Mouse (Mus musculus) kidney, adult 2 months (tissue): ENCODE measurements around the gene Pten. TPM values are rescaled to one million over a fixed set of nuclear protein-coding genes. Genes with fewer than 3 reads are reported as not detected.

Experiments
- DNase-seq: peaks from one replicate; pipeline ENCODE4 v3.0.0; 2021
- H3K27ac ChIP-seq: fragments of 200-500 bp; 2 replicates; pipeline ENCODE4 v1.5.1; 2012; ENCODE audit warnings: low read depth, low read length, control low read depth, inconsistent platforms; ENCODE audit not compliant: insufficient read depth
- H3K27me3 ChIP-seq: fragments of 200-500 bp; replicated peaks from 2 replicates; pipeline ENCODE4 v1.6.1; 2012; ENCODE audit warnings: mild to moderate bottlenecking, moderate library complexity, low read length, inconsistent platforms; ENCODE audit not compliant: control insufficient read depth, insufficient read depth
- H3K36me3 ChIP-seq: fragments of 200-500 bp; 2 replicates; pipeline ENCODE4 v1.6.1; 2012; ENCODE audit warnings: mild to moderate bottlenecking, moderate library complexity, low read length, inconsistent platforms; ENCODE audit not compliant: control insufficient read depth, insufficient read depth
- H3K4me1 ChIP-seq: fragments of 200-500 bp; 2 replicates; pipeline ENCODE4 v1.6.1; 2011; ENCODE audit warnings: low read length; ENCODE audit not compliant: control insufficient read depth, insufficient read depth
- H3K4me3 ChIP-seq: fragments of 200-500 bp; 2 replicates; pipeline ENCODE4 v1.5.1; 2011; ENCODE audit warnings: mild to moderate bottlenecking, low read depth, low read length, control low read depth; ENCODE audit not compliant: insufficient read depth
- CTCF ChIP-seq: fragments of 200-500 bp; conservative IDR thresholded peaks from 2 replicates; pipeline ENCODE4 v1.5.1; 2011; ENCODE audit warnings: low read depth, mild to moderate bottlenecking, control low read depth, low read length, moderate library complexity, mixed read lengths; ENCODE audit not compliant: insufficient read depth, insufficient read length
- POLR2A ChIP-seq: fragments of 200-500 bp; IDR thresholded peaks from one replicate; pipeline ENCODE4 v1.6.1; 2011; ENCODE audit warnings: low read depth, low read length, control low read depth
- WGBS: fragments of 180-500 bp; shearing (Covaris S2); methylation state at CpG from one replicate; pipeline ENCODE4 v1.1.7; 2018; 5-methylcytosine and 5-hydroxymethylcytosine counted together
- polyA plus RNA-seq: library from polyadenylated mRNA; depleted of rRNA; stranded (reverse); fragments of >200 nt; gene quantifications from 2 replicates; pipeline ENCODE4 v1.2.3, GENCODE M21; 2012

Gene Pten
- polyA plus RNA-seq, 1 experiment: 15.2 TPM

- WGBS: 66% methylated on average over 7 of the region's 7 CpGs
- H3K27me3 ChIP-seq: no peaks in the 10 kb centered on the region
- no peaks in the 10 kb centered on the region for H3K4me1 ChIP-seq
- no peak overlapping the region for H3K27ac ChIP-seq
- no peak for DNase-seq
- no peak overlapping the region for H3K4me3 ChIP-seq
- no peaks in the 10 kb centered on the region for H3K36me3 ChIP-seq
- TF ChIP-seq POLR2A (no peak), CTCF (no peak)
Measured at GRCm38 (mm10) chr19:32737844-32738243, 19.5 kb upstream of the Pten start.

DNA sequence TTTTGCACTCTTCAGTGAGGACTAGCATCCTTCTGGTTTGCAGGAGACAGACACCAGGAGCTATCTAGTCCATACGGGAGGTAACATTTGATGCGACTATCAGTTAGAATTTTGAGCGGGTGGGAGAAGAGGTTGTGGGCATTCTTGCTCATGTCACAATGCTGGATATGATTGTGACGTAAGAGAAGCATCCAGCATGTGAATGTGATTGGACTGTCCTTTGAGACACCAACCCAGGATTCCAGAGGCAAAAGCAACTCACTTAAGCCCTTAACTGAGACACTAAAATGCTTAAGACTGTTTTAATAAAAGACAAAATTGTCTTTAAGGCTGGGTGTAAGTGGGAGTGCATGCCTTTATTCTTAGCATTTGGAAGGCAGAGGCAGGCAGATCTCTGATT, 17.6 kb upstream of the Pten start, which contains the start of gene Atad1:
Gene Atad1, minus strand, starts transcription at position 101 of the 400 bp plus-strand sequence.
- Histone ChIP-seq H3K4me1 (no peaks in the 10 kb centered on the region), H3K36me3 (no peaks in the 10 kb centered on the region), H3K4me3 (no peak within 1 kb of the TSS), H3K27me3 (no peaks in the 10 kb centered on the region), H3K27ac (no peak within 1 kb of the TSS)
- 95% methylated on average over 4 of the region's 4 CpGs for WGBS
- TF ChIP-seq POLR2A (no peak), CTCF (no peak)
- no peak for DNase-seq

- no peak for DNase-seq
- no peaks in the 10 kb centered on the region for H3K4me1 ChIP-seq
- TF ChIP-seq CTCF (no peak), POLR2A (no peak)
- H3K27me3 ChIP-seq: no peaks in the 10 kb centered on the region
- no peaks in the 10 kb centered on the region for H3K36me3 ChIP-seq
- 83% methylated on average over 4 of the region's 4 CpGs for WGBS
- H3K4me3 ChIP-seq: no peak overlapping the region
- no peak overlapping the region for H3K27ac ChIP-seq
Measured at GRCm38 (mm10) chr19:32740641-32741345, 16.5 kb upstream of the Pten start.

DNA sequence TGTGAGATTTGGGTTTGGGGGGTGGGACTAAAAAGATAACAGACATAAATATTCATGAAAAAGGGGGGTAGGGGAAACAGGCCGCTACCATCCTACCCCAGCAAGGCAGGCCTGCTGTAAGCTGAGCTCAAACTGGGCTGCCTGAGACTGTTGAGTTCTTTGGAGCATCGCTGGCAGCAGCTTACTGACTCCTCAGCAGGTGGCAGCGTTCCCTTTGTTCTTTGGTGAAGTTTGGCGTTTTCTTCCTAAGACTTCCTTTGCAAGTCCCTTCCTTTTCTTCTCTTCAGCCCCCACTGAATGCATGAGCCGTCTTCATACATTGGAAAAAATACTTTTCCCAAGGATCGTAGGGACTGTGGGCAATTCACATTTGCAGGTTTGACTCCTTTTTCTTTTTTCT, 7.9 kb upstream of the Pten start:
- H3K27ac ChIP-seq: no peak overlapping the region
- 20% methylated on average over 6 of the region's 6 CpGs for WGBS
- H3K4me3 ChIP-seq: no peak overlapping the region
- peak; percentile 56 for DNase-seq
- no peaks in the 10 kb centered on the region for H3K36me3 ChIP-seq
- H3K4me1 ChIP-seq: no peaks in the 10 kb centered on the region
- no peaks in the 10 kb centered on the region for H3K27me3 ChIP-seq
- TF ChIP-seq CTCF (peak; percentile 73), POLR2A (no peak)

DNA sequence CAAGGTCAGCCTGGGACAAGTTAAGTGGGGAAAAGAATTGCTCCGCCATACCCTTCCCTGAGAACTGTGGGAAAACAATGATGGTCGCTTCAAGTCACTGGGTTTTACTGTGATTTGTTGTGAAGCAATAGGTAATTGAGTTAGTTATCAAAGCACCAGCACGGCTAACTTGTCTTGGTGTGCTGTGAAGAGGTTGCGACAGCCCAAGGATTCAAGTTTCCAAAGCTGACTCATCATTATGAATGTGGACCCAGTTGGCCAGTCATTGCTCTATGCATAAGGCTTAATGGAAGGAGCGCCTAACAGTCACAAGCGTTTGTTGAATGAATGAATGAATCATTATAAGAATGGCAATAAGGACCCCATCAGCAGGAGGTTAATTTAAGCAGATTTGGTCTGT, 4.9 kb upstream of the Pten start:
- 93% methylated on average over 6 of the region's 6 CpGs for WGBS
- Histone ChIP-seq H3K27ac (no peak overlapping the region), H3K4me3 (no peak overlapping the region), H3K4me1 (no peaks in the 10 kb centered on the region), H3K36me3 (no peaks in the 10 kb centered on the region), H3K27me3 (no peaks in the 10 kb centered on the region)
- TF ChIP-seq CTCF (no peak), POLR2A (no peak)
- DNase-seq: no peak

- WGBS: 88% methylated on average over 3 of the region's 3 CpGs
- Histone ChIP-seq H3K4me3 (no peak overlapping the region), H3K4me1 (no peaks in the 10 kb centered on the region), H3K36me3 (no peaks in the 10 kb centered on the region), H3K27me3 (no peaks in the 10 kb centered on the region), H3K27ac (no peak overlapping the region)
- DNase-seq: no peak
- TF ChIP-seq POLR2A: no peak
Measured at GRCm38 (mm10) chr19:32753386-32753785, 3.9 kb upstream of the Pten start.

DNA sequence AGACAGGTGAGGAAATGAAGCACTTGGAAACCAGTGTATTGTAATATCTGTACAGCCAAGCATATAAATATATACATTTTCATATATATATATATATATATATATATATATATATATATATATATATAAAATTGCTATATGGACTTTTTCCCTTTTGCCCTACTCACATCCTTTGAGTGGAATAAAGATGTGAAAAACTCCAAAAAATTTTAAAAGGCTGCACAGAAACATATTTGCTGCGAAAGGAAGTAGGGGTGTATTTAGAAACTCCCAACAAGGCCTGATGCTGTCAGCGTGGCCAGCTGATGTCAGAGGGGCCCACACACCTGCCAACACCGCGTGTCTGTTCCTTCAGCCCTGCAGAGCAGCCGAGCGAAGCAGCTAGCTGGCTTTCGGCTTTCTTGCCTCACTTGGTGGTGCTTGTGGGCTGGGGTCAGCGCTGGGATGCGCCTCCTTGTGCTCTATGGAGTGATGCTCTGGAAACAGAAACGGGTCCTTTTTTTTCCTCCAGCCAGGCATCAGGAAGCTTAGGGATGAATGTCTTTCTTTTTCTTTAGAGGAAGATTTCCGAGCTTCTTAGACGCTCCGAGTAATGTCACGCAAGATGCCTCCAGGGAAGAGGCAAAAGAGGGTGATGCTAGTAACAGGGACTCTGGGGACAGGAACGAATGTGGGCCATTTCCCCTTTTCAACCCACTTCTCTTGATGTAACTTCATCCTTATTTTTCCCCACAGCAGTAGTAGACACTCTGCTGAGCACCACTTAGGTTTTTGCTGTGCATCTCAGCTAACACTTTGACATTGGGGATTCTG, 2.9 kb upstream of the Pten start:
- Histone ChIP-seq H3K36me3 (no peaks in the 10 kb centered on the region), H3K27ac (no peak overlapping the region), H3K4me3 (no peak overlapping the region), H3K27me3 (no peaks in the 10 kb centered on the region), H3K4me1 (no peaks in the 10 kb centered on the region)
- 57% methylated on average over 15 of the region's 15 CpGs for WGBS
- no peak for DNase-seq
- TF ChIP-seq POLR2A: no peak
- TF ChIP-seq CTCF: no peak
